Mouse (Mus musculus) myocyte (in vitro differentiated cells): ENCODE measurements at regions not wholly inside any gene's neighbourhood (a gene's known extent, or its start where the extent isn't known, plus 50 kb on each side); places are given as distances from the start of the nearest gene placed in this dataset.

Source experiments
- CEBPB ChIP-seq: IDR thresholded peaks from 2 replicates; pipeline ENCODE4 v1.6.1; 2011; ENCODE audit warnings: mild to moderate bottlenecking, moderate library complexity; ENCODE audit not compliant: poor library complexity, insufficient read depth, severe bottlenecking
- MAX ChIP-seq: IDR thresholded peaks from one replicate; pipeline ENCODE4 v1.6.1; 2011; ENCODE audit warnings: low read depth, mild to moderate bottlenecking, control low read depth
- MYOG ChIP-seq, 3 experiments: IDR thresholded peaks; one replicate each; pipeline ENCODE4 v1.6.1; 2011; ENCODE audit warnings: control low read depth in 2 of 3, low read depth in 2 of 3, mild to moderate bottlenecking in 2 of 3; ENCODE audit not compliant: insufficient read length in 2 of 3, control insufficient read depth in 1 of 3, insufficient read depth in 1 of 3
- POLR2A ChIP-seq: IDR thresholded peaks from one replicate; pipeline ENCODE4 v1.6.1; 2011; ENCODE audit warnings: low read depth, mild to moderate bottlenecking, control low read depth, moderate library complexity; ENCODE audit not compliant: insufficient read length
- POLR2AphosphoS2 ChIP-seq: IDR thresholded peaks from one replicate; pipeline ENCODE4 v1.6.1; 2011; ENCODE audit warnings: low read depth, control low read depth; ENCODE audit not compliant: insufficient read length
- REST ChIP-seq: IDR thresholded peaks from one replicate; pipeline ENCODE4 v1.6.1; 2011; ENCODE audit warnings: mild to moderate bottlenecking, control low read depth, moderate library complexity; ENCODE audit not compliant: insufficient read depth, insufficient read length
- USF1 ChIP-seq: IDR thresholded peaks from one replicate; pipeline ENCODE4 v1.6.1; 2011; ENCODE audit warnings: low read depth, mild to moderate bottlenecking, control low read depth, moderate library complexity

DNA sequence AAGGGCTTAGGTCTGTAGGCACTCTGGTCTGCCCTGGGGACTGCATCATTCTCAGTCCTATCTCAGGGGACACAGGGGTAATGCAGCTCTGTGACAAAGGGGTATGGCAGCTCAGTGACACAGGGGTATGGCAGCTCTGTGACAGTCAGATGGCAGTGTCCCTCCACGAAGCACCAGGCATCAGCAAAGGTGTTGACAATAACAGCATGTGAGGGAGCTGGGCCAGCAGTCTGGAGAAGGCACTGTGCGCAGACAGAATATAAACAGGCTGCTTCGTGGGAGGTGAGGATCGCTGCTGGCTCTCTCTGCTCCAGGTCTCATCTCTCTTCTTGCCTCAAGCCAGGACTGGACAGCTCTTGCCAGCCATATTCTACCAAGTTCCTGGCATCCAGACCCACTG lies 57.0 kb upstream of the Cdon start:
- TF ChIP-seq USF1 (no peak), POLR2AphosphoS2 (no peak), CEBPB (no peak), POLR2A (no peak), MAX (no peak), REST (no peak), MYOG (IDR thresholded peaks at IDR 0.05; ENCODE audit: control insufficient read depth in 1 of 3, insufficient read depth in 1 of 3, insufficient read length in 2 of 3, low read depth in 2 of 3) (no peak)
